Mouse (Mus musculus): Measurements from ENCODE around the gene Wfdc1. TPM values are rescaled to one million over a fixed set of nuclear protein-coding genes. Genes with fewer than 3 reads are reported as not detected.

The Wfdc1 gene
- total and polyA plus RNA-seq, 3 experiments: not detected

- Histone ChIP-seq H3K4me1 (ENCODE audit: insufficient read depth, low read depth, low read length) (no peaks in the 10 kb centered on the region), H3K9me3 (replicated peaks) (no peaks in the 10 kb centered on the region), H3K27me3 (ENCODE audit: insufficient read depth, low read length) (peaks cover 24% of the 10 kb centered on the region), H3K4me3 (ENCODE audit: low read depth, low read length) (no peak overlapping the region), H3K36me3 (replicated peaks) (no peaks in the 10 kb centered on the region)
- TF ChIP-seq CTCF (IDR thresholded peaks at IDR 0.05; ENCODE audit: low read depth, low read length) (peak; percentile 45), POLR2AphosphoS5 (IDR thresholded peaks at IDR 0.05; ENCODE audit: insufficient replicate concordance, low read depth, low read length) (no peak)
- no peak for DNase-seq (ENCODE audit: low spot score)
- no peak for ATAC-seq (ENCODE audit: extremely low read depth, insufficient number of reproducible peaks, low FRiP score, poor library complexity, severe bottlenecking)
Measured at GRCm38 (mm10) chr8:119669284-119669683, 3.1 kb downstream of the Wfdc1 start.

GRCm38 (mm10) chr8:119670419-119671091 is 4.4 kb downstream of the Wfdc1 start:
- H3K9me3 ChIP-seq (replicated peaks): no peaks in the 10 kb centered on the region
- ATAC-seq (ENCODE audit: extremely low read depth, insufficient number of reproducible peaks, low FRiP score, poor library complexity, severe bottlenecking) (no peak), DNase-seq (ENCODE audit: low spot score) (no peak)
- peaks cover 21% of the 10 kb centered on the region; the same call in 1 of the 2 replicates for H3K27me3 ChIP-seq (ENCODE audit: insufficient read depth, low read length)
- no peaks in the 10 kb centered on the region for H3K36me3 ChIP-seq (replicated peaks)
- H3K4me3 ChIP-seq (ENCODE audit: low read depth, low read length): no peak overlapping the region
- no peaks in the 10 kb centered on the region for H3K4me1 ChIP-seq (ENCODE audit: insufficient read depth, low read depth, low read length)
- no peak for TF ChIP-seq CTCF (IDR thresholded peaks at IDR 0.05; ENCODE audit: low read depth, low read length)
- no peak for TF ChIP-seq GATA2 (IDR thresholded peaks at IDR 0.05; ENCODE audit: borderline replicate concordance, low read depth, low read length)
- TF ChIP-seq GATA1 (IDR thresholded peaks at IDR 0.05; ENCODE audit: borderline replicate concordance, low read length): no peak
- TF ChIP-seq TAL1 (conservative IDR thresholded peaks at IDR 0.05; ENCODE audit: low read depth, low read length): no peak
- TF ChIP-seq POLR2AphosphoS5 (IDR thresholded peaks at IDR 0.05; ENCODE audit: insufficient replicate concordance, low read depth, low read length): no peak

- Histone ChIP-seq H3K36me3 (replicated peaks) (no peaks in the 10 kb centered on the region), H3K4me1 (ENCODE audit: insufficient read depth, low read depth, low read length) (peaks cover 3% of the 10 kb centered on the region), H3K4me3 (ENCODE audit: low read depth, low read length) (no peak overlapping the region), H3K9me3 (replicated peaks) (no peaks in the 10 kb centered on the region), H3K27me3 (ENCODE audit: insufficient read depth, low read length) (peaks cover 6% of the 10 kb centered on the region; the same call in 1 of the 2 replicates)
- DNase-seq (ENCODE audit: low spot score) (no peak), ATAC-seq (ENCODE audit: extremely low read depth, insufficient number of reproducible peaks, low FRiP score, poor library complexity, severe bottlenecking) (no peak)
- TF ChIP-seq GATA1 (IDR thresholded peaks at IDR 0.05; ENCODE audit: borderline replicate concordance, low read length) (no peak), CTCF (IDR thresholded peaks at IDR 0.05; ENCODE audit: low read depth, low read length) (0 out of 2 replicates have a peak, but pooled peaks have one; percentile 3)
Measured at GRCm38 (mm10) chr8:119673976-119674555, 7.9 kb downstream of the Wfdc1 start.

GRCm38 (mm10) chr8:119675457-119675856 is 9.3 kb downstream of the Wfdc1 start:
- H3K27me3 ChIP-seq (ENCODE audit: insufficient read depth, low read length): peaks cover 6% of the 10 kb centered on the region; the same call in 1 of the 2 replicates
- no peak for TF ChIP-seq POLR2AphosphoS5 (IDR thresholded peaks at IDR 0.05; ENCODE audit: insufficient replicate concordance, low read depth, low read length)
- no peak for TF ChIP-seq CTCF (IDR thresholded peaks at IDR 0.05; ENCODE audit: low read depth, low read length)
- TF ChIP-seq GATA1 (IDR thresholded peaks at IDR 0.05; ENCODE audit: borderline replicate concordance, low read length): no peak
- no peak for TF ChIP-seq GATA2 (IDR thresholded peaks at IDR 0.05; ENCODE audit: borderline replicate concordance, low read depth, low read length)
- H3K9me3 ChIP-seq (replicated peaks): no peaks in the 10 kb centered on the region
- DNase-seq (ENCODE audit: low spot score): no peak
- H3K36me3 ChIP-seq (replicated peaks): no peaks in the 10 kb centered on the region
- no peak for ATAC-seq (ENCODE audit: extremely low read depth, insufficient number of reproducible peaks, low FRiP score, poor library complexity, severe bottlenecking)
- no peak overlapping the region for H3K4me3 ChIP-seq (ENCODE audit: low read depth, low read length)
- H3K4me1 ChIP-seq (ENCODE audit: insufficient read depth, low read depth, low read length): peaks cover 3% of the 10 kb centered on the region

GRCm38 (mm10) chr8:119676389-119676788 is 10.2 kb downstream of the Wfdc1 start:
- ATAC-seq (ENCODE audit: extremely low read depth, insufficient number of reproducible peaks, low FRiP score, poor library complexity, severe bottlenecking) (peak; percentile 54), DNase-seq (ENCODE audit: low spot score) (peak; percentile 50)
- Histone ChIP-seq H3K4me1 (ENCODE audit: insufficient read depth, low read depth, low read length) (peaks cover 3% of the 10 kb centered on the region), H3K4me3 (ENCODE audit: low read depth, low read length) (no peak overlapping the region), H3K9me3 (replicated peaks) (no peaks in the 10 kb centered on the region), H3K27me3 (ENCODE audit: insufficient read depth, low read length) (peaks cover 8% of the 10 kb centered on the region; the same call in 1 of the 2 replicates), H3K36me3 (replicated peaks) (no peaks in the 10 kb centered on the region)
- TF ChIP-seq TAL1 (conservative IDR thresholded peaks at IDR 0.05; ENCODE audit: low read depth, low read length): no peak
- peak; percentile 91 for TF ChIP-seq CTCF (IDR thresholded peaks at IDR 0.05; ENCODE audit: low read depth, low read length)

GRCm38 (mm10) chr8:119678138-119678843 is 12.1 kb downstream of the Wfdc1 start:
- Histone ChIP-seq H3K4me1 (ENCODE audit: insufficient read depth, low read depth, low read length) (peaks cover 3% of the 10 kb centered on the region), H3K9me3 (replicated peaks) (no peaks in the 10 kb centered on the region), H3K27me3 (ENCODE audit: insufficient read depth, low read length) (peaks cover 8% of the 10 kb centered on the region; the same call in 1 of the 2 replicates), H3K36me3 (replicated peaks) (no peaks in the 10 kb centered on the region), H3K4me3 (ENCODE audit: low read depth, low read length) (no peak overlapping the region)
- ATAC-seq (ENCODE audit: extremely low read depth, insufficient number of reproducible peaks, low FRiP score, poor library complexity, severe bottlenecking): no peak
- no peak for DNase-seq (ENCODE audit: low spot score)
- TF ChIP-seq POLR2AphosphoS5 (IDR thresholded peaks at IDR 0.05; ENCODE audit: insufficient replicate concordance, low read depth, low read length) (no peak), CTCF (IDR thresholded peaks at IDR 0.05; ENCODE audit: low read depth, low read length) (peak; percentile 25; the same call in 1 of the 2 replicates), GATA1 (IDR thresholded peaks at IDR 0.05; ENCODE audit: borderline replicate concordance, low read length) (no peak)

Measured in G1E (cell line).